Mouse (Mus musculus): ENCODE measurements around the gene Folr1.

DNA sequence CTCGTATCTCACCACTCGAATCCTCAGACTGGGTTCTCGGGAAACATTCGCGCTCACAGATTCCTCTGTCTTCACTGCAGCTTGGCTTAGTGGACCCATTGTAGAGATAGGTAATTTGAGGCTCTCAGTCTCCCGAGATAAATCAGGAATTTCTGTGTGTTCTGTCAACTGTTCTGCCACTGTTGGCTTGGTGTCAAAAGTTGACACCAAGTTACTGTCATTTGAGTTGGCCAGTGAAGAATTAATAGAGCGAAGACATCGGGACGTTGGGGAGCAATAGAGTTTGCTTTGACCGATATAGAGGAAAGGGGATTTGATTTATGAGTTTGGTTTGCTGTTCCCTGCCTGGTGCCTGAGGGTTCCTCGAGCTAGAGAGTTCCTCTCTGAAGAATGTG lies 35.7 kb upstream of the Folr1 start, which contains the start of gene Tomt:
- no peak for TF ChIP-seq GATA1 (IDR thresholded peaks at IDR 0.05; ENCODE audit: borderline replicate concordance, low read length)
- no peak for TF ChIP-seq FLI1 (IDR thresholded peaks at IDR 0.05; ENCODE audit: low read length)
